Mouse (Mus musculus) forebrain, embryonic 11.5 days (tissue): ENCODE measurements around the gene Galr3. TPM values are rescaled to one million over a fixed set of nuclear protein-coding genes. Genes with fewer than 3 reads are reported as not detected.
A peak's percentile ranks its signal among the peaks of the same experiment; 100 is the strongest.

Source experiments
- ATAC-seq: fragments of 200-750 bp; cut with Nextera tagmentation; replicated peaks from 2 replicates; pipeline ENCODE4 v1.8.0; 2017; ENCODE audit warnings: moderate TSS enrichment; ENCODE audit not compliant: low FRiP score
- DNase-seq: peaks from one replicate; pipeline ENCODE4 v3.0.0-alpha.2; 2017; ENCODE audit warnings: low spot score
- H3K27ac ChIP-seq: fragments of 300-500 bp; sonication (generic); 2 replicates; pipeline ENCODE4 v1.5.1; 2014; ENCODE audit warnings: low read depth, low read length
- H3K27me3 ChIP-seq: fragments of 300-500 bp; sonication (generic); 2 replicates; pipeline ENCODE4 v1.6.1; 2014; ENCODE audit warnings: mild to moderate bottlenecking, low read length, mixed read lengths; ENCODE audit not compliant: control insufficient read depth, insufficient read depth
- H3K36me3 ChIP-seq: fragments of 300-500 bp; sonication (generic); 2 replicates; pipeline ENCODE4 v1.6.1; 2014; ENCODE audit warnings: mild to moderate bottlenecking, low read length, moderate library complexity, mixed read lengths; ENCODE audit not compliant: control insufficient read depth, insufficient read depth
- H3K4me1 ChIP-seq: fragments of 300-500 bp; sonication (generic); replicated peaks from 2 replicates; pipeline ENCODE4 v1.6.1; 2014; ENCODE audit warnings: low read length, mixed read lengths; ENCODE audit not compliant: control insufficient read depth, insufficient read depth
- H3K4me2 ChIP-seq: fragments of 300-500 bp; sonication (generic); 2 replicates; pipeline ENCODE4 v1.6.1; 2014; ENCODE audit warnings: low read depth, mild to moderate bottlenecking, low read length, moderate library complexity, mixed read lengths; ENCODE audit not compliant: severe bottlenecking
- H3K4me3 ChIP-seq: fragments of 300-500 bp; sonication (generic); 2 replicates; pipeline ENCODE4 v1.5.1; 2014; ENCODE audit warnings: low read depth, low read length
- H3K9ac ChIP-seq: fragments of 300-500 bp; sonication (generic); 2 replicates; pipeline ENCODE4 v1.6.1; 2014; ENCODE audit warnings: low read length
- H3K9me3 ChIP-seq: fragments of 300-500 bp; sonication (generic); 2 replicates; pipeline ENCODE4 v1.6.1; 2016; ENCODE audit warnings: low read length, mixed read lengths; ENCODE audit not compliant: control insufficient read depth
- WGBS: fragments of 180-500 bp; shearing (Covaris S2); extraction: QIAGEN DNeasy Blood & Tissue Kit; methylation state at CpG from one replicate; pipeline ENCODE4 v1.1.7; 2014; 5-methylcytosine and 5-hydroxymethylcytosine counted together
- polyA plus RNA-seq: library from polyadenylated mRNA; unstranded; fragments of >200 nt; fragmentation: Nextera tagmentation; extraction: Ambion mirVana; gene quantifications from 2 replicates; pipeline ENCODE4 v1.2.1, GENCODE M21; 2014

Galr3 gene
- polyA plus RNA-seq, 1 experiment from 2014 or later = not detected

DNA sequence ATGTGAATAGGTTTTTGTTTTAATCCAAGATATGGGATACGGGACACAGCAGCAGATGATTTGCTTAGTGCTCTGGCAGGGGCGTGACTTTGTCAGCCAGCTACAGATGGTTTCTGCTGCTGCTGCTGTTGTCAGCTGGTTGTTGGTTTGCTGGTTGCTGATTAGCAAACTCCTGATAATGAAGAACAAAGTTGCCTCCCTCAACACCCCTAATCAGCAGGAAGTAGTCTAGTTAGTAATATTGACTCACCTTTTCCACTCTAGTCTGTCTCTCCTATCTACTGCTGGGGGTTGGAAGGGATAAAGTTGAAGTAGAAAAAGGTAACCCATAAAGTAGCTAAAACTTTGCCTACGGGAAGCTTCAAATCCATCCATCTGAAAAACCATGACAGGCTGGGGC lies 25.9 kb downstream of the Galr3 start:
- 81% methylated on average over 3 of the region's 3 CpGs for WGBS
- H3K27ac ChIP-seq = no peak overlapping the region

DNA sequence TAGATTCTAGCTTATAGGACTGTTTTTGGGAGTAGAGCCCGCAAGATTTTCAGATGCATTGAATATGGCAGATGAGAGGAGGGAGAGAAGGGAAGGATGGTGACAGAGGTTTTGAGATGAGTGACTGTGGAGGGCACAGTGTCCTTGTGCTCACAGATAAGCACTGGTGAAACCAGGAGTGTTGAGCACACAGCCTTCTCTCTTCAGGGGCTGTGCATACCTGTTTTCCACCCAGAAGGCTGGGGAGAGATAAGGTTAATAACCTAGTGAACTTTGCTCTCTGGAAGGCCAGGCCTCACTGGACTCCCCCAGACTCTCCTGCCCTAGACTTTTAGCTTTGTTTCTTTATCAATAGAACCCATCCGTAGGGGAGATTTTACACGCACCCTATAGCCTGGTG lies 26.7 kb downstream of the Galr3 start:
- 78% methylated on average over 3 of the region's 3 CpGs for WGBS

More for the DNA sequence above, 25.9 kb downstream of the Galr3 start:
- no peak for ATAC-seq
- Histone ChIP-seq H3K4me2 (no peak overlapping the region), H3K9ac (no peak overlapping the region; the same call in 1 of the 2 replicates), H3K4me1 (no peaks in the 10 kb centered on the region), H3K27me3 (no peaks in the 10 kb centered on the region), H3K36me3 (no peaks in the 10 kb centered on the region), H3K4me3 (no peak overlapping the region), H3K9me3 (no peaks in the 10 kb centered on the region)
- DNase-seq = no peak

DNA sequence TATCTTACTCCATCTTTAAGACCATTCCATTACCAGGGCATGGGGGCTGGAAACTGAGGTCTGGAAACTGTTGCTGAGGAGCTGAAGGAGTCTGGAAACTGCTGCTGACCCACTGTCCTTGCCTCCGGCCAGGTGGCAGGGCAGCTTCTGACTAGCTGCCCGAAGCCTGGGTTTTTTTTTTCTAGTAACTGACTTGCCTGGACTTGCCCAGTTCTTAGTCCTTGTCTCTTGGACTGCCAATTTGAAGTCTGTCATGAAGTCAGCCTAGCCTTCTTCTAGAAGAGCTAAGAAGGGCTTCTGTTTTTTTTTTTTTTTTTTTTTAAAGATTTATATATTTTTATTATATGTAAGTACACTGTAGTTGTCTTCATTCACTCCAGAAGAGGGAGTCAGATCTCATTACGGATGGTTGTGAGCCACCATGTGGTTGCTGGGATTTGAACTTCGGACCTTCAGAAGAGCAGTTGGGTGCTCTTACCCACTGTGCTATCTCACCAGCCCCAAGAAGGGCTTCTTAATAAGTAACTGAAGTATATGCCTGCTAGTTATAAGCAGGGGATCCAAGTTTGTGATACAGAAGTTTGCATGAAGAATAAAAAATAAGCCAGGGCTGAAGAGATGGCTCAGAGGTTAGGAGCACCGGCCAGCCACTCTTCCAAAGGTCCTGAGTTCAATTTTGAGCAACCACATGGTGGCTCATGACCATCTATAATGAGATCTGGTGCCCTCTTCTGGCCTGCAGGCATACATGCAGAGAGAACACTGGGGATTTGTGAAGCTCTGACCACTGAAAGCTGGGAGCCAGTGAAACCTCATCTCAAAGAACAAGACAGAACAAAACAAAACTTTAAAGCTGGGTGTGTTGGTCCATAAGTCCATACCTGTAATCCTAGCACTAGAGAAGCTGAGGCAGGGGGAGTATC lies 29.7 kb downstream of the Galr3 start:
- DNase-seq (no peak), ATAC-seq (no peak)
- Histone ChIP-seq H3K4me2 (no peak overlapping the region), H3K4me1 (peaks cover 7% of the 10 kb centered on the region; the same call in 1 of the 2 replicates), H3K4me3 (no peak overlapping the region), H3K27me3 (no peaks in the 10 kb centered on the region), H3K9ac (no peak overlapping the region), H3K27ac (no peak overlapping the region), H3K36me3 (no peaks in the 10 kb centered on the region), H3K9me3 (no peaks in the 10 kb centered on the region)
- 62% methylated on average over 5 of the region's 5 CpGs for WGBS

More for the DNA sequence above, 26.7 kb downstream of the Galr3 start:
- Histone ChIP-seq H3K36me3 (no peaks in the 10 kb centered on the region), H3K4me3 (no peak overlapping the region), H3K27me3 (no peaks in the 10 kb centered on the region), H3K4me2 (no peak overlapping the region), H3K9ac (no peak overlapping the region), H3K27ac (no peak overlapping the region), H3K9me3 (no peaks in the 10 kb centered on the region), H3K4me1 (no peaks in the 10 kb centered on the region)
- ATAC-seq (no peak), DNase-seq (no peak)

DNA sequence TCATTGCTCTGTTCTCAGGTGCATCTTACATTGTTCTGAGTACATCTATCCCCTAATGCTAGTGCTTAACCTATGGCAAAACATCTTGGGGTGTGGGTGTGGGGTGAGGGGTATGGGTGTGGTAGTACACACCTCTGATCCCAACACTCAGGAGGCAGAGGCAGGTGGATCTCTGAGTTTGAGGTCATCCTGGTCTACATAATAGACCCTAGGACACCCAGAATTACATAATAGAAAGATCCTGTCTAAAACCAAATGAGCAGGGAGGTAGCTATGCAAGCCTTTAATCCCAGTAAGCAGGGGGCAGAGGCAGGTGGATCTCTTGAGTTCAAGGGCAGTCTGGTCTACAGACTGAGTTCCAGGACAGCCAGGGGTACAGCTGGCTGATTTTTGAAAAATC lies 32.1 kb downstream of the Galr3 start:
- no peak for ATAC-seq
- Histone ChIP-seq H3K27me3 (no peaks in the 10 kb centered on the region), H3K4me2 (no peak overlapping the region), H3K9ac (no peak overlapping the region), H3K27ac (no peak overlapping the region), H3K4me3 (no peak overlapping the region), H3K9me3 (no peaks in the 10 kb centered on the region), H3K4me1 (peaks cover 7% of the 10 kb centered on the region; the same call in 1 of the 2 replicates), H3K36me3 (peaks cover 7% of the 10 kb centered on the region)
- DNase-seq = no peak

DNA sequence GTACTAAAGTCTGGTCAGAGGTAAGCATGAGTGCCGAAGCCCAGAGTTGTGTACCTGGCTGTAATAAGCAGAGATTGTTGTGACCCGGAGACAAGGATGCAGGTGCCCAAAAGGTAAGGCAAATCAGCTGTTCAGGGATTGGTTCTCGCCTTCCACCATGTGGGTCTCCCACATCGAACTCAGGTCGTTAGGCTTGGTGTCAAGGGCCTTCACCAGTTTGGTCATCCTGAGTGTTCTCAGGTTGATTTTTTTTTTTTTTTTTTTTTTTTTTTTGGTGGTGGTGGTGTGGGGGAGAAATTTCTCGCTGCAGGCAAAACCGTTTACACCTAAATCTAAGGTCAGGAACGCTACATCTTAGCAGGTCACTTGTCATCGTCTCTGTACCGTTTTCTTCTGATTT lies 32.8 kb downstream of the Galr3 start:
- Histone ChIP-seq H3K4me1 (peaks cover 7% of the 10 kb centered on the region; the same call in 1 of the 2 replicates), H3K4me3 (peak overlapping the region; percentile 92), H3K27ac (peak overlapping the region; percentile 87), H3K36me3 (peaks cover 13% of the 10 kb centered on the region), H3K9ac (peak overlapping the region; percentile 87), H3K27me3 (no peaks in the 10 kb centered on the region), H3K9me3 (no peaks in the 10 kb centered on the region), H3K4me2 (peak overlapping the region; percentile 88)
- no peak for ATAC-seq
- 39% methylated on average over 10 of the region's 10 CpGs for WGBS
- DNase-seq = no peak

DNA sequence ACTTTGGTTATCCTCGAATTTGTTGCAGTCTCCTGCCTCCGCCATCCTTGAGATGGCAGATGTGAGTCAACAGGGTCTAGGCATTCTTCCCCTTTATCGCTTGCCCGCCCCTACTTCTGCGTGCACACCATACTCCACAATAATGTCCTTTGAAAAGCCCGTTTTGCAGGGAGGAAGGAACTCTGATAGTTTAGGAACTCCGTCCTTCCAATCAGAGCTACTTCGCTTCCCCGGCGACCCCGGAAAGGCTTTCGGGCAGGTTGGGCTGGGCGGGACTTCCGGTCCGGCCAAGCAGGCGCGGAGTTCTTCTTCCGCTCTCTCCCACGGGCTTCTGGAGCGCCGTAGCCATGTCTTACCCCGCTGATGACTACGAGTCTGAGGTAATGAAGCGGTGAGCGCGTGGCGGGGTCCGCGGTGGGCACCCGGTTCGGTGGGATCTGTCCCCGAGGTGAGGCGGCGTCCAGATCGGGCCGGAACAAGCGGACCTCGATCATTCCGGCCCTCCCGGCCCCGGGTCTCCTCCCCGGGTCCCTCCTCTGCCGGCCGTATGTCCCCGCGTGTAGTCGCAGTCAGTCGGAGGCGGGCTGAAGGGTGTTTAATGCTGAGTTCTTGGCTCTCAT lies 33.3 kb downstream of the Galr3 start, which contains the start of gene Eif3l:
Gene Eif3l, plus strand, starts transcription at position 267 of the 620 bp plus-strand sequence.
- Histone ChIP-seq H3K4me3 (peak within 1 kb of the TSS; percentile 92), H3K27ac (peak within 1 kb of the TSS; percentile 87), H3K4me1 (peaks cover 7% of the 10 kb centered on the region; the same call in 1 of the 2 replicates), H3K36me3 (peaks cover 17% of the 10 kb centered on the region), H3K9me3 (no peaks in the 10 kb centered on the region), H3K27me3 (no peaks in the 10 kb centered on the region), H3K9ac (peak within 1 kb of the TSS; percentile 87), H3K4me2 (peak within 1 kb of the TSS; percentile 88)
- WGBS = under 1% methylated on average over 47 of the region's 49 CpGs
- ATAC-seq (peak; percentile 87), DNase-seq (peak; percentile 93)

DNA sequence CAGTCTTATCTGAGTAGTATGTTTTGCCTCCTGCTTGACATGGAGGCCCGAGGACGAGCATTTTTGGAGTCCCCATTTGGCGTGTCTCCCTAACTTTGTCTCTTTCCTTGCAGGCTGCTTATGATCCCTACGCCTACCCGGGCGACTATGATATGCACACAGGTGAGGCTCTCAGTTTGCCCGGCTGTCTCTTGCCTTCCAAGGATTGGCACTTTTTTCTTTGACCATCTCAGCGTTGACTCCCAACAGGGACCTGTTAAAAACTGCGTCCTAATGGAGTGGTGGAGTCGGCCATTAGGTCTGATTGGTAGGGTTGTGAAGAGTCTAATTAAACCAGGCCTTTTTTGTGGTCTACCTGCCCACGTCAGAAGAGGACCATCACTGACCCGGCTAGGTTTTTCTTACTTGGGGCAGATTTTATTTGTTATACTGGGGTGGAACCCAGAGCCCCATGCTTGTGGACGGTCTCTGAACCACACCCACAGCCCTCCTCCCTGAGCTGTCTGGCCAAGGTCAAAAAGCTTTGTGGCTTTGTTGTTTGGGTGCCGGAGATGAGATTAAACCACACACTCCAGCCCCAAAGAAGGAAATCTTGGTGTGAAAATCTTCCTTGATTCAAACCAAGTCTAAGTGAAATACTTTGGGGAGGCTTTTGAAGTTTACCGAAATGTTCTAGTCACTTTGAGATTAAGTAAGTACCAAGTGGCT lies 34.1 kb downstream of the Galr3 start:
- no peak for DNase-seq
- Histone ChIP-seq H3K9ac (peak overlapping the region; percentile 87), H3K36me3 (peaks cover 17% of the 10 kb centered on the region), H3K27ac (no peak overlapping the region), H3K4me1 (peaks cover 7% of the 10 kb centered on the region; the same call in 1 of the 2 replicates), H3K4me3 (peak overlapping the region; percentile 92), H3K9me3 (no peaks in the 10 kb centered on the region), H3K27me3 (no peaks in the 10 kb centered on the region), H3K4me2 (peak overlapping the region; percentile 88)
- 42% methylated on average over 15 of the region's 15 CpGs for WGBS
- ATAC-seq = no peak

DNA sequence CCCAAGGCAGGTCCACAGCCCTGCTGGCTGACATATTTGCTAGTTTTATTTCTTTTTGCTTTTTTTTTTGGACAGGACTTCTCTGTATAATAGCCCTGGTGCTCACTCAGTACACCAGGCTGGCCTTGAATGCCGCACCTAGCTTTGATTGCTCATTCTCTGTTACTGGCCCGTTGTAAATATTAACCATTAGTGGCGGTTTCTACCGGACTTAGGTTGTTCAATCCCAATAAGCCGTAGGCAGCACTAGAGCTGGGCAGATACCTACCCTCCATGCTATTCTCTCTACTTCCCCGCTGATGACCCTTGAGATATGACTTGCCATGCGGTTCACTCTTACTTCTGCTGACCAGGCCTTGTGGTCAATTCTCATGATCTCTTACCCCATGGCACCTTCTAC lies 37.9 kb downstream of the Galr3 start:
- no peaks in the 10 kb centered on the region for H3K9me3 ChIP-seq
- H3K4me1 ChIP-seq = peaks cover 4% of the 10 kb centered on the region; the same call in 1 of the 2 replicates
- no peak overlapping the region for H3K4me2 ChIP-seq
- ATAC-seq = no peak
- H3K27me3 ChIP-seq = no peaks in the 10 kb centered on the region
- H3K36me3 ChIP-seq = peaks cover 36% of the 10 kb centered on the region
- H3K4me3 ChIP-seq = no peak overlapping the region
- no peak overlapping the region for H3K27ac ChIP-seq
- 100% methylated on average over 7 of the region's 7 CpGs for WGBS
- no peak overlapping the region for H3K9ac ChIP-seq
- no peak for DNase-seq
